Mouse (Mus musculus): Measurements from ENCODE around the gene Cabp7.
"Not testable (repeated sequence)": the region's sequence is repeated elsewhere in the genome, so short reads cannot be mapped to it uniquely, and the experiment has no call there.

The Cabp7 gene

DNA sequence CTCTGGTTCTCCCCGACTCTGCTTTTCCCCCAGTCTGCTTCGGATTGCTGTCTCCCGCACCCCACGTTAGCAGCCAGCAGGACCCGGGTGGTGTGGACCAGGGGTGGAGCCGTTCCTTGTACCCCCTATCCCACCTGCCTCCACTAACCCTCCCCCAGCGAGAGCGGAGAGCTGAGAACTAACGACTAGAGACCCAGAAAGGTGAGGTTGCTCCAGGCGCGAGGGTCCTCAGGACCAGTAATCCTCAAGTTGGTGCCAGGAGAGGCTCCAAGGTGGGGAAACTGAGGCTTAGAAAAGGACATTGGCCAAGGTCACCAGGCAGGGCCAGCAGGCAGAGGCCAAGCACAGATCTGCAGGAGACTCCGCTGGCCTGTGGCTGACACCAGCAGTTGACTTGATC, 707 bp upstream of the Cabp7 start:
- DNase-seq (ENCODE audit: low spot score), result no peak

GRCm38 (mm10) chr11:4745969-4746368, 609 bp downstream of the Cabp7 start:
- no peak for DNase-seq (ENCODE audit: low spot score)

GRCm38 (mm10) chr11:4744691-4745090, 1.9 kb downstream of the Cabp7 start:
- DNase-seq (ENCODE audit: low spot score), result no peak

DNA sequence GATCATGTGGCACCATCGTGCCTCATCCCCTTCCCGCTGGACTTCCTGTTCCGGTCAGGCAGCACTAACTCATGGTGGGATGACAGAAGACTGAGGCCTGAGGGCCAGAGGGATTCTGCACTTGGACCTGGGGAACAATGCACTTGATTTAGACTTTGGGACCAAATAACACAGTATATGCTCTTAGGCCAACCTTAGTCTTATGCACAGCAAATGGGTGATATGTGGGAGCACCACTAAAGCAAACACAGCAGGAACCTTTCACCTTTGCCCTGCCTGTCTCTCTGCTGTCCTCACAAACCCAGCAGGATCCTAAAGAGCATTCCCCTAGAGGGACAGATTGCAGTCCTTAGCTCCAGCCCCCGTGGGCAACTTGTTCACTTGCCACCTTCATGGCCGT, 5.8 kb downstream of the Cabp7 start:
- DNase-seq (ENCODE audit: low spot score), result no peak

DNA sequence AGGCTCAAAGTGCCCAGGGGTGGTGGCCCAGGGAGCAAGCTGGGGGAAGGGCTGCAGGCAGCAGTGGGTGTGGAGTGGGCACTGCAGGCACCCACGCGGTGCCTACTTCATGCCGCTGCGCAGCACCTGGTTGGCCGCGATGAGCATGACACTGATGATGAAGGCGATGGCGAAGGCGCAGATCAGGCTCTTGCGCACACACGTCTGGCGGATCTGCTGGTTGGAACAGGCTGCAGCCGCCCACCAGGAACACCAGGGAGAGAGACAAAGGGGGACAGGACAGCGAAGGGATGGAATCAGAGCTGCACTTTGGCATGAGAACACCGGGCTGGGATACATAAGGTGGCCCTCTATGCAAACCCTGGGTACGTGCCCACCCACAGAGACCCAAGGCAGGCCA, 7.9 kb downstream of the Cabp7 start:
- no peak for DNase-seq (ENCODE audit: low spot score)

- no peak for DNase-seq (ENCODE audit: low spot score)
Measured at GRCm38 (mm10) chr11:4737682-4738081, 8.9 kb downstream of the Cabp7 start.

GRCm38 (mm10) chr11:4736355-4736754, 10.2 kb downstream of the Cabp7 start:
- DNase-seq (ENCODE audit: low spot score), result no peak

GRCm38 (mm10) chr11:4734179-4734578, 12.4 kb downstream of the Cabp7 start:
- DNase-seq (ENCODE audit: low spot score), result no peak

DNA sequence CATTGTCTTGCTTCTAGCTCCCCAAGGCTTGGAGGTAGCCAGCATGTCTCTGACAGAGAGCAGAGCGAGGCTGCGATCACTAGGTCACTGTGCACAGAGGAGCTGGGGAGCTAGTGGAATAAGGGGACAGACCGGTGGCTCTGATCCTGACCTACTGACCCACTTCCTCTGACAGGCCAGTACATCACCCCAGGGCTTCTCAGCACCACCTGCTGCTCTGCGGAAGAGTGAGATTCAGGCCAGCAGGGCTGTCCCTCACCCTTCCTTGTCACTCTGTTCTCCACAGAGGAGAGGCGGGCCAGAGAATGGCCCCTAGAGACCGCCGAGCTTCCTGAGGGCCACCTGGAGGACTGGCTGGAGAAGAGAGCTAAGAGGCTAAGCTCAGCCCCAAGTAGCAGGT, 14.8 kb downstream of the Cabp7 start:
- DNase-seq (ENCODE audit: low spot score), result no peak

DNA sequence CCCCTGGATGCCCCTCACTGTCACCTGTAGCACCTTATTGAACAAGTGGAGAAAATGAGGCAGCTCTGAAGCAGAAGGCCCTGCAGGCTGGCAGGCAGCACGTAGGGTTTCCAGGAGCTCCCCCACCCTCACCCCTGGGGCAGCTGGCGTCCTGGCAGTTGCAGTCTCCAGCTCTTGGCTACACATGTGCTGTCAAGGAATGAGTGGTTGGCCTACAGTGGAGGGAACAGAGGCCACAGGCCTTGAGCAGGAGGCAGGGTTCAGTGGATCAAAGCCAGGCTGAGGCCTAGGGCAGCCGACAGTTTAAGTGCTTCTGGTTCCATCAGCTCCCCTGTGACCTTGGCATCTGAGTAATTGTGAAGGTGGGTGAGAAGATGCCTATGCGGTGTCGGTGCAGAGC, 15.7 kb downstream of the Cabp7 start:
- DNase-seq (ENCODE audit: low spot score), result no peak

GRCm38 (mm10) chr11:4730096-4730495, 16.5 kb downstream of the Cabp7 start:
- no peak for DNase-seq (ENCODE audit: low spot score)

DNA sequence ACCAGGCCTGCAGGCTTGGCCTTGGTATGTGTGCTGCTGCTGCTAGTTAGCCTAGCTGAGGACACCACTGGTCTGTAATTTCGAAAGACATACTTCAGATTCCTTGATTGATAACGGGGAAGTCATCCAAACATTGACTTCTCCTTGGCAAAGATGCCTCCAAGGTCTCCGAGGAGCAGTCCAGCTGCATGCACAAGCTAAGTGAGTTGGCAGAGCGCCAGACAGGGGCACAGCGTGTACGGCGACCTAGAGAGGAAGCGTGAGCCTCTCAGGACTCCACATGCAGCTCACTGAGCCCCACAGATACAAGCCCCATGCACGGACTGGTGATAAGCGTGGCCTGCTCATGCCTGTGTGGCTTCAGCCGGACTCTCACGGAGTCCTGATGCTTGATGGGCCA, 17.0 kb downstream of the Cabp7 start:
- DNase-seq (ENCODE audit: low spot score), result no peak

- DNase-seq (ENCODE audit: low spot score), result no peak
Measured at GRCm38 (mm10) chr11:4721728-4722127, 24.9 kb downstream of the Cabp7 start.

- DNase-seq (ENCODE audit: low spot score), result no peak
Measured at GRCm38 (mm10) chr11:4720900-4721580, 25.5 kb downstream of the Cabp7 start.

DNA sequence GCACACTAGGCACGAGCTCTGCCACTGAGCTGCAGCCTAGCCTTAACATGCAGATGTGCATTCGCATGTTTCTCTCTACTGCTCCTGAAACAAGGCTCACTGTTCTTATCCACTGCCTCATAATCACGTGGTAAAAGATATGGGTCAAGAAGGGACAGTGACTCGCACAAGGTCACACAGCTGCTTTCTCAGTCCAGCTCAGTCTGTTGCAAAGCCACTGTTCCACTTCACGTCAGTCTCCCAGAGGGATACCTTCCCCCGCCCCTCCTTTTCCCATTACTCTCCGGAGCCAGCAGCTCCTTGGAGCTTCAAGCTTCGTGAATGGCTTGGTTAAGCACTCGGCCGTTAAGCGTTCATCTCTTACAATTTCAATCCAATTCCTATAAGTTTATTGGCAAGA, 26.2 kb downstream of the Cabp7 start:
- no peak for DNase-seq (ENCODE audit: low spot score)

- DNase-seq (ENCODE audit: low spot score), result no peak
Measured at GRCm38 (mm10) chr11:4719961-4720360, 26.6 kb downstream of the Cabp7 start.

DNA sequence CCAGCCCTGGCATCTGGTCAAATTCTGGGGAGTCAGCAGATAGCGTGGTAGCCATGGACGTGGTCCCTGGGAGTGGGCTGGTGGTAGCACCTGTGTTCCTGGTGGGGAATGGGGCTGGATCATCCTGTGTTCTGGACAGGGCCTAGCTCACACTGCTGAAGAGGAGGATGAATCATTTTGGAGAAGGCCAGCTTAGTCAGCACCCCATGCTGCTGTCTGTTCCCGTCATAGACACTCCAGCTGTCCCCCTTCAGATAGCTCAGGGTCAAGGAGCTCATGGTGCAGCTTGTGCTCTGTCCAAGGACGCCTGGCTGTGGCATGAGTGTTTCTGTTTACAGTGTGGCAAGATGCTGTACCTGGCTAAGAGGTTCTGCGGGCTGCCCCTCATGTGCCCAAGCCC, 28.0 kb downstream of the Cabp7 start:
- DNase-seq (ENCODE audit: low spot score), result no peak

- no peak for DNase-seq (ENCODE audit: low spot score)
Measured at GRCm38 (mm10) chr11:4716530-4717236, 29.9 kb downstream of the Cabp7 start.

DNA sequence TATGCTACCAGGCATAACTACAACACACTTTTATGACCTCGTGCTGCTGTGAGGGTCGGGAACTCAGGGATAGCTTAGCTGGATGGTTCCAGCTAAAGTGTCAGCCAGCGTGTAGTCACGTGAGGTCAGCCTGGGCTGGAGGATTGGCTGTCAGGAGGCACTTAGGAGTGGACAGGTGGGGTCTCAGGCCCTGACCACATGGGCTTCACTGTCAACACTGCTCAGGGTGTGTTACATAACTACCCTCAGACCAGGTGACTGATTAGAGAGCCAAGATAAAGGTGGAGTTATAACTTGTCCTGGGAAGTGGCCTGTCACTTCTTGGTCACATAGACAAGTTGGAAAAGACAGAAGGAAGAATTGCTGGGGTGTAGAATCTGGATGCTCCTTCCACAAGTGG, 31.0 kb downstream of the Cabp7 start:
- no peak for DNase-seq (ENCODE audit: low spot score)

- no peak for DNase-seq (ENCODE audit: low spot score)
Measured at GRCm38 (mm10) chr11:4714727-4715126, 31.9 kb downstream of the Cabp7 start.

- DNase-seq (ENCODE audit: low spot score), result no peak
Measured at GRCm38 (mm10) chr11:4712822-4713221, 33.8 kb downstream of the Cabp7 start.

DNA sequence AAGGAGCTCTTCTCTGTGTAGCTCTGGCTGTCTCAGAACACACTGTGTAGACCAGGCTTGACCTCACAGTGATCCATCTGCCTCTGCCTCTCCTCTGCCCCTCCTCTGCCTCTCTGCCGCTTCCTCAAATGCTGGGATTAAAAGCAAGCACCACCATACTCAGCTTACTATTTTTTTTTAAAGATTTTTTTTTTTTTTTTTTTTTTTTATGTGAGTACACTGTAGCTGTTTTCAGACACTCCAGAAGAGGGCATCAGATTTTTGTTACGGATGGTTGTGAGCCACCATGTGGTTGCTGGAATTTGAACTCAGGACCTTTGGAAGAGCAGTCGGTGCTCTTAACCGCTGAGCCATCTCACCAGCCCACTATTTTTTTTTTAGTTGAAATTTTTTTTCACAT, 36.4 kb downstream of the Cabp7 start:
- DNase-seq (ENCODE audit: low spot score), result not testable (repeated sequence)

GRCm38 (mm10) chr11:4705178-4705577, 41.4 kb downstream of the Cabp7 start:
- DNase-seq (ENCODE audit: low spot score), result no peak

Data from ovary, postnatal 10 days (tissue).